Mouse (Mus musculus): Measurements from ENCODE around the gene Csmd2. TPM values are rescaled to one million over a fixed set of nuclear protein-coding genes. Genes with fewer than 3 reads are reported as not detected.

Csmd2 gene
- polyA plus RNA-seq, 1 experiment from 2014 or later: not detected

- 55% methylated on average over 10 of the region's 10 CpGs for WGBS (ENCODE audit: insufficient replicate concordance)
- H3K27ac ChIP-seq (ENCODE audit: low read depth): no peak overlapping the region
- peaks cover 2% of the 10 kb centered on the region; the same call in 1 of the 2 replicates for H3K9me3 ChIP-seq (ENCODE audit: low read length)
- no peak overlapping the region for H3K9ac ChIP-seq (replicated peaks)
- ATAC-seq (no peak), DNase-seq (no peak)
- H3K27me3 ChIP-seq (ENCODE audit: insufficient read depth, low read length): no peaks in the 10 kb centered on the region
- no peaks in the 10 kb centered on the region for H3K4me1 ChIP-seq (ENCODE audit: insufficient read depth)
- H3K36me3 ChIP-seq (replicated peaks; ENCODE audit: insufficient read depth, low read length): no peaks in the 10 kb centered on the region
- no peak overlapping the region for H3K4me2 ChIP-seq (ENCODE audit: low read depth, low read length)
- no peak overlapping the region for H3K4me3 ChIP-seq (ENCODE audit: low read depth, low read length)
- TF ChIP-seq CTCF (IDR thresholded peaks at IDR 0.05; ENCODE audit: low read depth) (no peak), EP300 (IDR thresholded peaks at IDR 0.05; ENCODE audit: low read depth) (no peak)
Observed at GRCm38 (mm10) chr4:128141161-128142101, 153.8 kb downstream of the Csmd2 start.

GRCm38 (mm10) chr4:128142279-128142678 is 154.6 kb downstream of the Csmd2 start:
- ATAC-seq (no peak), DNase-seq (no peak)
- no peak for TF ChIP-seq EP300 (IDR thresholded peaks at IDR 0.05; ENCODE audit: low read depth)
- TF ChIP-seq CTCF (IDR thresholded peaks at IDR 0.05; ENCODE audit: low read depth): no peak
- WGBS (ENCODE audit: insufficient replicate concordance): 76% methylated on average over 3 of the region's 3 CpGs
- Histone ChIP-seq H3K9ac (replicated peaks) (no peak overlapping the region), H3K4me2 (ENCODE audit: low read depth, low read length) (no peak overlapping the region), H3K27ac (ENCODE audit: low read depth) (no peak overlapping the region), H3K4me1 (ENCODE audit: insufficient read depth) (no peaks in the 10 kb centered on the region), H3K36me3 (replicated peaks; ENCODE audit: insufficient read depth, low read length) (no peaks in the 10 kb centered on the region), H3K9me3 (ENCODE audit: low read length) (no peaks in the 10 kb centered on the region), H3K27me3 (ENCODE audit: insufficient read depth, low read length) (no peaks in the 10 kb centered on the region), H3K4me3 (ENCODE audit: low read depth, low read length) (no peak overlapping the region)

DNA sequence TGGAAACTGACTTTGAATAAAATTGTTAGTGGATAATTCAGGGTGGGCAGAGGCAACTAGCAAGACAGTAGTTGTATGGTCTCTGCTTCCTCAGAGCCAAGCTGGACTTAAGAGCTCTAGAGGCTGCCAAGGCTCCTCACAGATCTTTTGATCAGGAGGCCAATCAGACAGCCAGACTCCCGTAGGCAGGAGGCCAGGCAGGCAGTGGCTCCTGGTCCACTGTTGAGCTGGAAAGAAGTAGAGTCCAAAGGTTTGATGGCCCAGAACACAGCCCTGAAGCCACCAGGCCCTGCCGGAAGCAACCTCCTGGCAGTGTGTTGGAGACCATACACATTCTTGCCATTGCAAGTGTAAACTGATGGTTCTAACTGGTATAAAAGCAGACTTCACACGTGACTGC is 155.5 kb downstream of the Csmd2 start:
- 72% methylated on average over 3 of the region's 3 CpGs for WGBS (ENCODE audit: insufficient replicate concordance)
- Histone ChIP-seq H3K4me3 (ENCODE audit: low read depth, low read length) (no peak overlapping the region), H3K27ac (ENCODE audit: low read depth) (no peak overlapping the region), H3K4me1 (ENCODE audit: insufficient read depth) (no peaks in the 10 kb centered on the region), H3K9ac (replicated peaks) (no peak overlapping the region), H3K36me3 (replicated peaks; ENCODE audit: insufficient read depth, low read length) (no peaks in the 10 kb centered on the region), H3K4me2 (ENCODE audit: low read depth, low read length) (no peak overlapping the region), H3K27me3 (ENCODE audit: insufficient read depth, low read length) (no peaks in the 10 kb centered on the region), H3K9me3 (ENCODE audit: low read length) (no peaks in the 10 kb centered on the region)
- DNase-seq (no peak), ATAC-seq (no peak)
- TF ChIP-seq CTCF (IDR thresholded peaks at IDR 0.05; ENCODE audit: low read depth) (no peak), EP300 (IDR thresholded peaks at IDR 0.05; ENCODE audit: low read depth) (no peak)

GRCm38 (mm10) chr4:128149524-128149923 is 161.9 kb downstream of the Csmd2 start:
- Histone ChIP-seq H3K4me1 (ENCODE audit: insufficient read depth) (no peaks in the 10 kb centered on the region), H3K4me2 (ENCODE audit: low read depth, low read length) (no peak overlapping the region), H3K9ac (replicated peaks) (no peak overlapping the region), H3K36me3 (replicated peaks; ENCODE audit: insufficient read depth, low read length) (no peaks in the 10 kb centered on the region), H3K4me3 (ENCODE audit: low read depth, low read length) (no peak overlapping the region), H3K27ac (ENCODE audit: low read depth) (no peak overlapping the region), H3K27me3 (ENCODE audit: insufficient read depth, low read length) (no peaks in the 10 kb centered on the region), H3K9me3 (ENCODE audit: low read length) (no peaks in the 10 kb centered on the region)
- no peak for ATAC-seq
- DNase-seq: no peak
- TF ChIP-seq EP300 (IDR thresholded peaks at IDR 0.05; ENCODE audit: low read depth) (no peak), CTCF (IDR thresholded peaks at IDR 0.05; ENCODE audit: low read depth) (no peak)
- WGBS (ENCODE audit: insufficient replicate concordance): 90% methylated on average over 4 of the region's 4 CpGs

DNA sequence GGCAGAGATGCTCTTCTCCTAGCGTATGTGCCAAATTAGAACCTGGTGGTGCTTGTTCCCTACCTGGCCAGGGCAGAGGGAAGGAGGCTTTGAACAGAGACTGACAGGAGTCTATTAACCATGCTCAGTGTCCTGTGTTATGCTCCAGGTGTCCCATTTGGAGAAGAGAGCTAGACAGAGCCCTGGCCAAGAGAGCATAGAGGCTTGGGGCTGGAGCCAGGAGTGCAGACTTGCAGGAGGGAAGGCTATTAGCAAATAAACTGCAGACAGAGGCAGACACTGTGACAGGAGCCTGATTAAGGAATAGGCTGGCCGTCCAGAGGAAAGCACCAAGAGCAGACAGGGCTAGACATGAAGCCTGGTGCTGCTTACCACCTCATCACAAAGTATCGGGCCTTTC is 164.4 kb downstream of the Csmd2 start:
- no peaks in the 10 kb centered on the region for H3K9me3 ChIP-seq (ENCODE audit: low read length)
- no peak overlapping the region for H3K4me2 ChIP-seq (ENCODE audit: low read depth, low read length)
- TF ChIP-seq EP300 (IDR thresholded peaks at IDR 0.05; ENCODE audit: low read depth): no peak
- no peak for TF ChIP-seq CTCF (IDR thresholded peaks at IDR 0.05; ENCODE audit: low read depth)
- H3K27ac ChIP-seq (ENCODE audit: low read depth): no peak overlapping the region
- H3K27me3 ChIP-seq (ENCODE audit: insufficient read depth, low read length): no peaks in the 10 kb centered on the region
- ATAC-seq (no peak), DNase-seq (no peak)
- no peak overlapping the region for H3K4me3 ChIP-seq (ENCODE audit: low read depth, low read length)
- 75% methylated on average over 3 of the region's 3 CpGs for WGBS (ENCODE audit: insufficient replicate concordance)
- H3K36me3 ChIP-seq (replicated peaks; ENCODE audit: insufficient read depth, low read length): no peaks in the 10 kb centered on the region
- no peaks in the 10 kb centered on the region for H3K4me1 ChIP-seq (ENCODE audit: insufficient read depth)
- H3K9ac ChIP-seq (replicated peaks): no peak overlapping the region

DNA sequence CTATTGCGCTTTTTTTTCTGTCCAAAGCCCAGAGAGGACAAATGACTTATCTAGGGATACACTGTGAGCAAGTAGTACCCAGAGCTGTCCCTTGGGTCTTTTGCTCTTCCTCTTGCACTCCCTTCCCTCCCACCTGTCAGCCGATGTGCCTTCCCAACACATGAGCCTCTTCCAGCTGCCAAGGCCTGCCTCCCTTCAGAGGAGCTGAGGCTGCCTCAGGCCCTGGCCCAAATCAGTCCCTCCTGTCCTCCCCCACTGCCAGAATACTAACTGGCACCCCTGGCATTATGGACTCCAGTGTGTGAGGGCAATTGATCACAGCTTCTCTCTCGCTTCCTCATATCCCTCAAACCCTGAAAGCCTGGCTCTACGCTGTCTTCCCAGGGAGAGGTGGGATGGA is 165.5 kb downstream of the Csmd2 start:
- Histone ChIP-seq H3K4me3 (ENCODE audit: low read depth, low read length) (no peak overlapping the region), H3K27me3 (ENCODE audit: insufficient read depth, low read length) (no peaks in the 10 kb centered on the region), H3K9me3 (ENCODE audit: low read length) (no peaks in the 10 kb centered on the region), H3K36me3 (replicated peaks; ENCODE audit: insufficient read depth, low read length) (no peaks in the 10 kb centered on the region), H3K4me2 (ENCODE audit: low read depth, low read length) (no peak overlapping the region), H3K9ac (replicated peaks) (no peak overlapping the region), H3K4me1 (ENCODE audit: insufficient read depth) (no peaks in the 10 kb centered on the region), H3K27ac (ENCODE audit: low read depth) (no peak overlapping the region)
- 80% methylated on average over 4 of the region's 4 CpGs for WGBS (ENCODE audit: insufficient replicate concordance)
- ATAC-seq (no peak), DNase-seq (no peak)
- TF ChIP-seq CTCF (IDR thresholded peaks at IDR 0.05; ENCODE audit: low read depth): no peak
- TF ChIP-seq EP300 (IDR thresholded peaks at IDR 0.05; ENCODE audit: low read depth): no peak

Measured in liver, postnatal 0 days (tissue).